Mouse (Mus musculus) heart, postnatal 0 days (tissue): ENCODE measurements around the gene Vmn1r85. TPM values are rescaled to one million over a fixed set of nuclear protein-coding genes. Genes with fewer than 3 reads are reported as not detected.

Experiments used
- ATAC-seq: fragments of 200-750 bp; cut with Nextera tagmentation; 2 replicates; pipeline ENCODE4 v1.8.0; 2017; ENCODE audit warnings: low read depth, moderate number of reproducible peaks, moderate library complexity; ENCODE audit not compliant: insufficient read depth
- DNase-seq: peaks from one replicate; pipeline ENCODE4 v3.0.0-alpha.2; 2016; ENCODE audit warnings: low spot score
- H3K27ac ChIP-seq: fragments of 300-500 bp; sonication (generic); 2 replicates; pipeline ENCODE4 v1.5.1; 2014; ENCODE audit warnings: low read depth, mild to moderate bottlenecking
- H3K27me3 ChIP-seq: fragments of 300-500 bp; sonication (generic); 2 replicates; pipeline ENCODE4 v1.6.1; 2014; ENCODE audit warnings: low read length, mixed read lengths; ENCODE audit not compliant: control insufficient read depth, insufficient read depth
- H3K36me3 ChIP-seq: fragments of 300-500 bp; sonication (generic); replicated peaks from 2 replicates; pipeline ENCODE4 v1.6.1; 2014; ENCODE audit warnings: low read length, mixed read lengths; ENCODE audit not compliant: control insufficient read depth, insufficient read depth
- H3K4me1 ChIP-seq: fragments of 300-500 bp; sonication (generic); 2 replicates; pipeline ENCODE4 v1.6.1; 2014; ENCODE audit warnings: antibody characterized with exemption; ENCODE audit not compliant: control insufficient read depth, insufficient read depth
- H3K4me2 ChIP-seq: fragments of 300-500 bp; sonication (generic); 2 replicates; pipeline ENCODE4 v1.6.1; 2014; ENCODE audit warnings: low read depth, mild to moderate bottlenecking, low read length, moderate library complexity
- H3K4me3 ChIP-seq: fragments of 300-500 bp; sonication (generic); 2 replicates; pipeline ENCODE4 v1.5.1; 2014; ENCODE audit warnings: low read depth, low read length
- H3K9ac ChIP-seq: fragments of 300-500 bp; sonication (generic); replicated peaks from 2 replicates; pipeline ENCODE4 v1.6.1; 2014; ENCODE audit warnings: low read depth, low read length, mixed read lengths
- H3K9me3 ChIP-seq: fragments of 300-500 bp; sonication (generic); replicated peaks from 2 replicates; pipeline ENCODE4 v1.6.1; 2016; ENCODE audit warnings: low read length; ENCODE audit not compliant: control insufficient read depth
- CTCF ChIP-seq: IDR thresholded peaks from 2 replicates; pipeline ENCODE4 v1.5.1; 2016; ENCODE audit warnings: antibody characterized with exemption, control low read depth, low read depth
- EP300 ChIP-seq: IDR thresholded peaks from 2 replicates; pipeline ENCODE4 v1.6.1; 2016; ENCODE audit warnings: antibody characterized with exemption, low read depth
- WGBS: fragments of 180-500 bp; shearing (Covaris S2); extraction: QIAGEN DNeasy Blood & Tissue Kit; methylation state at CpG from one replicate; pipeline ENCODE4 v1.1.7; 2014; 5-methylcytosine and 5-hydroxymethylcytosine counted together
- polyA plus RNA-seq: library from polyadenylated mRNA; unstranded; fragments of >200 nt; fragmentation: Nextera tagmentation; extraction: Ambion mirVana; gene quantifications from 2 replicates; pipeline ENCODE4 v1.2.1, GENCODE M21; 2015
- total RNA-seq: library from RNA; depleted of rRNA; stranded (reverse); fragments of >200 nt; gene quantifications from 2 replicates; pipeline ENCODE4 v1.2.3, GENCODE M21; 2014; ENCODE audit warnings: low replicate concordance; rRNA removed

The Vmn1r85 gene
- total and polyA plus RNA-seq, 2 experiments from 2014 or later = not detected

- H3K9ac ChIP-seq = peak overlapping the region; percentile 89
- DNase-seq = no peak
- TF ChIP-seq EP300 = no peak
- TF ChIP-seq CTCF = no peak
- 37% methylated on average over 13 of the region's 13 CpGs for WGBS
- H3K36me3 ChIP-seq = peaks cover 52% of the 10 kb centered on the region
- peak overlapping the region; percentile 79 for H3K4me3 ChIP-seq
- peaks cover 23% of the 10 kb centered on the region for H3K4me1 ChIP-seq
- peak overlapping the region; percentile 92 for H3K4me2 ChIP-seq
- H3K9me3 ChIP-seq = no peaks in the 10 kb centered on the region
- H3K27ac ChIP-seq = peak overlapping the region; percentile 94
- ATAC-seq = no peak
- no peaks in the 10 kb centered on the region for H3K27me3 ChIP-seq
Measured at GRCm38 (mm10) chr7:13033451-13034147, 61.4 kb downstream of the Vmn1r85 start.

Other genes with a start within 250 kb of the Vmn1r85 start
- gene Zfp128, start 214.0 kb downstream of the Vmn1r85 start, total RNA-seq = 2.9 and 6.3 TPM in 2 replicates
- 2.3 and 3.0 TPM in 2 replicates for gene Zfp128, start 214.0 kb downstream of the Vmn1r85 start, polyA plus RNA-seq
- 1.3 and 3.5 TPM in 2 replicates for gene Zscan22, start 197.4 kb downstream of the Vmn1r85 start, total RNA-seq
- gene Zscan22, start 197.4 kb downstream of the Vmn1r85 start, polyA plus RNA-seq = 4.4 and 4.6 TPM in 2 replicates
- gene Rps5, start 172.9 kb downstream of the Vmn1r85 start, total RNA-seq = 1,775 and 1,995 TPM in 2 replicates
- gene Rps5, start 172.9 kb downstream of the Vmn1r85 start, polyA plus RNA-seq = 431 and 457 TPM in 2 replicates
- gene Rnf225, start 167.8 kb downstream of the Vmn1r85 start, total RNA-seq = not detected in 2 replicates
- 0.14 and 0.19 TPM in 2 replicates for gene Rnf225, start 167.8 kb downstream of the Vmn1r85 start, polyA plus RNA-seq
- 2.9 and 10.9 TPM in 2 replicates for gene Zfp324, start 129.3 kb downstream of the Vmn1r85 start, total RNA-seq
- gene Zfp324, start 129.3 kb downstream of the Vmn1r85 start, polyA plus RNA-seq = 3.7 and 4.2 TPM in 2 replicates
- gene Zfp446, start 117.3 kb downstream of the Vmn1r85 start, total RNA-seq = 2.5 and 6.2 TPM in 2 replicates
- 3.1 and 3.3 TPM in 2 replicates for gene Zfp446, start 117.3 kb downstream of the Vmn1r85 start, polyA plus RNA-seq
- not detected in 2 replicates for gene Slc27a5, start 97.0 kb downstream of the Vmn1r85 start, total RNA-seq
- not detected in 2 replicates for gene Slc27a5, start 97.0 kb downstream of the Vmn1r85 start, polyA plus RNA-seq
- 279 and 309 TPM in 2 replicates for gene Trim28, start 96.1 kb downstream of the Vmn1r85 start, total RNA-seq
- 67.8 and 69.9 TPM in 2 replicates for gene Trim28, start 96.1 kb downstream of the Vmn1r85 start, polyA plus RNA-seq
- 16.9 and 29.2 TPM in 2 replicates for gene Zbtb45, start 85.1 kb downstream of the Vmn1r85 start, total RNA-seq
- gene Zbtb45, start 85.1 kb downstream of the Vmn1r85 start, polyA plus RNA-seq = 9.5 and 10.5 TPM in 2 replicates
- 48.2 and 72.1 TPM in 2 replicates for gene Chmp2a, start 60.4 kb downstream of the Vmn1r85 start, total RNA-seq
- 181 and 183 TPM in 2 replicates for gene Chmp2a, start 60.4 kb downstream of the Vmn1r85 start, polyA plus RNA-seq
- gene Ube2m, start 56.9 kb downstream of the Vmn1r85 start, total RNA-seq = 290 and 312 TPM in 2 replicates
- 116 and 127 TPM in 2 replicates for gene Ube2m, start 56.9 kb downstream of the Vmn1r85 start, polyA plus RNA-seq
- 2.7 and 8.4 TPM in 2 replicates for gene Mzf1, start 40.4 kb downstream of the Vmn1r85 start, total RNA-seq
- 0.70 and 0.83 TPM in 2 replicates for gene Mzf1, start 40.4 kb downstream of the Vmn1r85 start, polyA plus RNA-seq
- gene Vmn1r86, start 24.7 kb upstream of the Vmn1r85 start, total RNA-seq = not detected in 2 replicates
- gene Vmn1r86, start 24.7 kb upstream of the Vmn1r85 start, polyA plus RNA-seq = not detected in 2 replicates
- gene Vmn1r87, start 45.0 kb upstream of the Vmn1r85 start, total RNA-seq = not detected in 2 replicates
- not detected in 2 replicates for gene Vmn1r87, start 45.0 kb upstream of the Vmn1r85 start, polyA plus RNA-seq
- not detected in 2 replicates for gene Vmn1r88, start 64.4 kb upstream of the Vmn1r85 start, total RNA-seq
- gene Vmn1r88, start 64.4 kb upstream of the Vmn1r85 start, polyA plus RNA-seq = not detected in 2 replicates
- gene Vmn1r89, start 117.8 kb upstream of the Vmn1r85 start, total RNA-seq = not detected in 2 replicates
- gene Vmn1r89, start 117.8 kb upstream of the Vmn1r85 start, polyA plus RNA-seq = not detected in 2 replicates
- 2.9 and 12.9 TPM in 2 replicates for gene Lig1, start 182.1 kb upstream of the Vmn1r85 start, total RNA-seq
- 20.1 TPM in 2 replicates for gene Lig1, start 182.1 kb upstream of the Vmn1r85 start, polyA plus RNA-seq
- gene Zswim9, start 183.5 kb upstream of the Vmn1r85 start, total RNA-seq = 0.99 and 1.6 TPM in 2 replicates
- 3.6 and 5.7 TPM in 2 replicates for gene Zswim9, start 183.5 kb upstream of the Vmn1r85 start, polyA plus RNA-seq
- gene Pla2g4c, start 229.5 kb upstream of the Vmn1r85 start, total RNA-seq = 0.15 and 0.27 TPM in 2 replicates
- 0.07 and 0.12 TPM in 2 replicates for gene Pla2g4c, start 229.5 kb upstream of the Vmn1r85 start, polyA plus RNA-seq